Mouse (Mus musculus) bone marrow, adult 2 months (tissue): ENCODE data around the gene Tmem62.

Source experiments
- CTCF ChIP-seq: fragments of 200-500 bp; IDR thresholded peaks from 2 replicates; pipeline ENCODE4 v1.5.1; 2011; ENCODE audit warnings: low read length, control low read depth; ENCODE audit not compliant: control insufficient read depth, insufficient read depth
- POLR2A ChIP-seq: fragments of 200-500 bp; IDR thresholded peaks from 2 replicates; pipeline ENCODE4 v1.6.1; 2011; ENCODE audit warnings: low read depth, mild to moderate bottlenecking, control low read depth, low read length, borderline replicate concordance; ENCODE audit not compliant: control insufficient read depth

- TF ChIP-seq CTCF (no peak), POLR2A (no peak)
Observed at GRCm38 (mm10) chr2:120960261-120960660, 16.6 kb upstream of the Tmem62 start.
